Mouse (Mus musculus) limb, embryonic 13.5 days (tissue): ENCODE results near the gene Mex3d. TPM values are rescaled to one million over a fixed set of nuclear protein-coding genes. Genes with fewer than 3 reads are reported as not detected.
A peak's percentile ranks its signal among the peaks of the same experiment; 100 is the strongest.

ENCODE experiments used
- ATAC-seq: fragments of 200-750 bp; cut with Nextera tagmentation; 2 replicates; pipeline ENCODE4 v1.8.0; 2017; ENCODE audit warnings: low read depth, moderate number of reproducible peaks, moderate TSS enrichment; ENCODE audit not compliant: low FRiP score
- H3K27ac ChIP-seq: fragments of 300-500 bp; sonication (generic); 2 replicates; pipeline ENCODE4 v1.5.1; 2015; ENCODE audit warnings: inconsistent platforms, mild to moderate bottlenecking, moderate library complexity
- H3K27me3 ChIP-seq: fragments of 300-500 bp; sonication (generic); 2 replicates; pipeline ENCODE4 v1.6.1; 2015; ENCODE audit warnings: mild to moderate bottlenecking, inconsistent platforms
- H3K36me3 ChIP-seq: fragments of 300-500 bp; sonication (generic); 2 replicates; pipeline ENCODE4 v1.6.1; 2015; ENCODE audit warnings: inconsistent platforms, mild to moderate bottlenecking, moderate library complexity
- H3K4me1 ChIP-seq: fragments of 300-500 bp; sonication (generic); 2 replicates; pipeline ENCODE4 v1.6.1; 2015; ENCODE audit warnings: inconsistent platforms
- H3K4me2 ChIP-seq: fragments of 300-500 bp; sonication (generic); replicated peaks from 2 replicates; pipeline ENCODE4 v1.6.1; 2015; ENCODE audit warnings: inconsistent platforms, mild to moderate bottlenecking, moderate library complexity
- H3K4me3 ChIP-seq: fragments of 300-500 bp; sonication (generic); 2 replicates; pipeline ENCODE4 v1.5.1; 2015; ENCODE audit warnings: moderate library complexity, mild to moderate bottlenecking, inconsistent platforms
- H3K9ac ChIP-seq: fragments of 300-500 bp; sonication (generic); 2 replicates; pipeline ENCODE4 v1.6.1; 2015; ENCODE audit warnings: mild to moderate bottlenecking, inconsistent platforms
- H3K9me3 ChIP-seq: fragments of 300-500 bp; sonication (generic); 2 replicates; pipeline ENCODE4 v1.6.1; 2016; ENCODE audit warnings: inconsistent platforms
- WGBS: fragments of 180-500 bp; shearing (Covaris S2); methylation state at CpG from one replicate; pipeline ENCODE4 v1.1.7; 2015; 5-methylcytosine and 5-hydroxymethylcytosine counted together
- polyA plus RNA-seq: library from polyadenylated mRNA; unstranded; fragments of >200 nt; fragmentation: Nextera tagmentation; extraction: Ambion mirVana; gene quantifications from 2 replicates; pipeline ENCODE4 v1.2.1, GENCODE M21; 2015

Gene Mex3d
- polyA plus RNA-seq, 1 experiment from 2014 or later: 9.2 TPM

GRCm38 (mm10) chr10:80406684-80407501 is 19.4 kb upstream of the Mex3d start, which contains the start of gene Uqcr11:
TSS of gene Uqcr11 (minus strand) at chr10:80406830.
- H3K36me3 ChIP-seq: peaks cover 60% of the 10 kb centered on the region
- H3K4me3 ChIP-seq: peak within 1 kb of the TSS; percentile 89
- H3K9ac ChIP-seq: peak within 1 kb of the TSS; percentile 88
- H3K4me1 ChIP-seq: peaks cover 32% of the 10 kb centered on the region
- 1% methylated on average over 27 of the region's 27 CpGs for WGBS
- H3K27ac ChIP-seq: peak within 1 kb of the TSS; percentile 85
- no peaks in the 10 kb centered on the region for H3K9me3 ChIP-seq
- peak within 1 kb of the TSS; percentile 91 for H3K4me2 ChIP-seq
- H3K27me3 ChIP-seq: no peaks in the 10 kb centered on the region
- peak; percentile 84 for ATAC-seq

- 59% methylated on average over 10 of the region's 10 CpGs for WGBS
- H3K4me3 ChIP-seq: peak overlapping the region; percentile 89
- peak overlapping the region; percentile 91 for H3K4me2 ChIP-seq
- no peak overlapping the region for H3K27ac ChIP-seq
- no peaks in the 10 kb centered on the region for H3K27me3 ChIP-seq
- peak overlapping the region; percentile 88 for H3K9ac ChIP-seq
- no peaks in the 10 kb centered on the region for H3K9me3 ChIP-seq
- peaks cover 57% of the 10 kb centered on the region for H3K36me3 ChIP-seq
- no peak for ATAC-seq
- peaks cover 39% of the 10 kb centered on the region for H3K4me1 ChIP-seq
These were observed 18.2 kb upstream of the Mex3d start for GRCm38 (mm10) chr10:80405481-80406173.

- H3K4me3 ChIP-seq: no peak overlapping the region
- no peak overlapping the region for H3K9ac ChIP-seq
- peaks cover 45% of the 10 kb centered on the region for H3K4me1 ChIP-seq
- H3K36me3 ChIP-seq: peaks cover 35% of the 10 kb centered on the region
- 93% methylated on average over 4 of the region's 4 CpGs for WGBS
- ATAC-seq: no peak
- H3K27ac ChIP-seq: no peak overlapping the region
- H3K27me3 ChIP-seq: no peaks in the 10 kb centered on the region
- no peaks in the 10 kb centered on the region for H3K9me3 ChIP-seq
- no peak overlapping the region for H3K4me2 ChIP-seq
These were observed 15.7 kb upstream of the Mex3d start for GRCm38 (mm10) chr10:80403044-80403692.

- H3K4me2 ChIP-seq: peak overlapping the region; percentile 69
- peak overlapping the region; percentile 5; the same call in 1 of the 2 replicates for H3K4me3 ChIP-seq
- peak overlapping the region; percentile 93; the same call in 1 of the 2 replicates for H3K27ac ChIP-seq
- no peaks in the 10 kb centered on the region for H3K9me3 ChIP-seq
- no peak for ATAC-seq
- no peaks in the 10 kb centered on the region for H3K27me3 ChIP-seq
- H3K9ac ChIP-seq: peak overlapping the region; percentile 72
- H3K4me1 ChIP-seq: peaks cover 43% of the 10 kb centered on the region
- WGBS: 81% methylated on average over 4 of the region's 4 CpGs
- peaks cover 49% of the 10 kb centered on the region for H3K36me3 ChIP-seq
These were observed 13.3 kb upstream of the Mex3d start for GRCm38 (mm10) chr10:80400704-80401161.

- H3K27me3 ChIP-seq: no peaks in the 10 kb centered on the region
- H3K27ac ChIP-seq: peak overlapping the region; percentile 93
- peaks cover 55% of the 10 kb centered on the region for H3K36me3 ChIP-seq
- no peak for ATAC-seq
- H3K9ac ChIP-seq: peak overlapping the region; percentile 72
- peaks cover 37% of the 10 kb centered on the region for H3K4me1 ChIP-seq
- no peaks in the 10 kb centered on the region for H3K9me3 ChIP-seq
- H3K4me2 ChIP-seq: peak overlapping the region; percentile 69
- H3K4me3 ChIP-seq: peak overlapping the region; percentile 73
- 14% methylated on average over 17 of the region's 17 CpGs for WGBS
These were observed 12.7 kb upstream of the Mex3d start for GRCm38 (mm10) chr10:80399973-80400703.

GRCm38 (mm10) chr10:80399191-80399972 is 11.9 kb upstream of the Mex3d start, which contains the start of gene Mbd3:
TSS of gene Mbd3 (minus strand) at chr10:80399550.
- peaks cover 30% of the 10 kb centered on the region for H3K4me1 ChIP-seq
- H3K9me3 ChIP-seq: no peaks in the 10 kb centered on the region
- peaks cover 61% of the 10 kb centered on the region for H3K36me3 ChIP-seq
- peak within 1 kb of the TSS; percentile 77 for H3K4me2 ChIP-seq
- WGBS: under 1% methylated on average over 73 of the region's 82 CpGs
- peak; percentile 97 for ATAC-seq
- peak within 1 kb of the TSS; percentile 73 for H3K4me3 ChIP-seq
- peak within 1 kb of the TSS; percentile 99 for H3K27ac ChIP-seq
- H3K9ac ChIP-seq: peak within 1 kb of the TSS; percentile 97
- no peaks in the 10 kb centered on the region for H3K27me3 ChIP-seq

- Histone ChIP-seq H3K9ac (peak overlapping the region; percentile 97), H3K4me2 (peak overlapping the region; percentile 77), H3K27me3 (no peaks in the 10 kb centered on the region), H3K4me1 (peaks cover 30% of the 10 kb centered on the region), H3K36me3 (peaks cover 61% of the 10 kb centered on the region), H3K27ac (peak overlapping the region; percentile 99), H3K9me3 (no peaks in the 10 kb centered on the region), H3K4me3 (peak overlapping the region; percentile 73)
- under 1% methylated on average over 49 of the region's 59 CpGs for WGBS
- peak; percentile 74 for ATAC-seq
These were observed 11.3 kb upstream of the Mex3d start for GRCm38 (mm10) chr10:80398719-80399190.

GRCm38 (mm10) chr10:80398174-80398535 is 10.7 kb upstream of the Mex3d start:
- Histone ChIP-seq H3K36me3 (peaks cover 61% of the 10 kb centered on the region), H3K4me2 (peak overlapping the region; percentile 77), H3K27ac (peak overlapping the region; percentile 99), H3K4me3 (peak overlapping the region; percentile 73), H3K9me3 (no peaks in the 10 kb centered on the region), H3K9ac (peak overlapping the region; percentile 97), H3K4me1 (peaks cover 30% of the 10 kb centered on the region), H3K27me3 (no peaks in the 10 kb centered on the region)
- no peak for ATAC-seq
- WGBS: 0% methylated on average over 1 of the region's 1 CpGs

GRCm38 (mm10) chr10:80397524-80398173 is 10.2 kb upstream of the Mex3d start:
- Histone ChIP-seq H3K4me2 (peak overlapping the region; percentile 77), H3K27ac (peak overlapping the region; percentile 99; the same call in 1 of the 2 replicates), H3K4me1 (peaks cover 30% of the 10 kb centered on the region), H3K36me3 (peaks cover 61% of the 10 kb centered on the region), H3K4me3 (peak overlapping the region; percentile 73), H3K27me3 (no peaks in the 10 kb centered on the region), H3K9ac (peak overlapping the region; percentile 97), H3K9me3 (no peaks in the 10 kb centered on the region)
- 54% methylated on average over 8 of the region's 8 CpGs for WGBS
- no peak for ATAC-seq

- WGBS: 89% methylated on average over 11 of the region's 11 CpGs
- peak overlapping the region; percentile 97 for H3K9ac ChIP-seq
- peaks cover 61% of the 10 kb centered on the region for H3K36me3 ChIP-seq
- no peaks in the 10 kb centered on the region for H3K27me3 ChIP-seq
- H3K4me1 ChIP-seq: peaks cover 30% of the 10 kb centered on the region
- peak overlapping the region; percentile 73 for H3K4me3 ChIP-seq
- H3K9me3 ChIP-seq: no peaks in the 10 kb centered on the region
- no peak overlapping the region; the same call in 1 of the 2 replicates for H3K27ac ChIP-seq
- H3K4me2 ChIP-seq: peak overlapping the region; percentile 77
- ATAC-seq: no peak
These were observed 9.5 kb upstream of the Mex3d start for GRCm38 (mm10) chr10:80396822-80397523.
